Mouse (Mus musculus): Measurements from ENCODE around the gene Fcna. TPM values are rescaled to one million over a fixed set of nuclear protein-coding genes. Genes with fewer than 3 reads are reported as not detected.

The Fcna gene
- 1 to 10 TPM in 1 of 2 experiments, under 1 TPM in 1; 0.79 to 1.7 TPM for total RNA-seq (2023)

DNA sequence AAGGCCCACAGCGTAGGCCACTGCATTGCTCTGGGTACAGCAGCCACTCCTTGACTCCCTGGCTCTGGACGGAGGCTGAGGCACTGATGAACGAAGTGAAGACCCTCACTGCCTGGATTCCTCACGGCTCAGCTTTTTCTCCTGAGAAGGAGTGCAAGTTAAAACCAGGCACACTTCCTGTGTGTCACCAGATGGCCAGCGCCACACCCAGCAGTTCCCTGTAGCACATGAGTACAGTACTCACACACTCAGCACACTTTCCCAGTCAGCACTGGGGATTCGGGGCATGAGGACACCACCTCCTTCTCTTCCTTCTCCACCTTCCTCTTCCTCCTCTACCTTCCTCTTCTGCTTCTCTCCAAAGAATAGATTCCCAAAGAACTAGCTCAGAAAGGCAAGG, at the start of gene Fcna:
Gene Fcna, minus strand, starts transcription at position 220 of the 400 bp plus-strand sequence.

DNA sequence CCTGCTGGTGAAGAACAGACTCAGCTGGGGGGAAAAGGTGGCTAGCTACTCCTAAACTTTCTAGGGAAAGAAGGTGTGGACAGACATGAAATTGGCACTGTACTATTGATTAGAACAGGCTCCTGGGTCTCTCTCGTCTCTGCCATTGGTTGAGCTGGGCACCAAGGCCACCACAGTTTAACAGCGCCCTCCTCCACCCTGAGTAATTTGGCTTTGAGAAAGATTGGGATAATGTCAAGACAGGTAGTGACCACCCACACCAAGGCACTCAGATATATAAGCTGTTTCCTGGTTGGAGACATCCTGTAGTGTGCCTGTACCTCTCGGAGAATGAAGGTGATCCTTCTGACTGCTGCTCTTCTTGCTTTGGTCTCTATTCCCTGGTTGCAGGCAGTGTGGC, 48.7 kb upstream of the Fcna start, which contains the start of gene Lcn6:
Gene Lcn6, plus strand, starts transcription at position 301 of the 400 bp plus-strand sequence.

DNA sequence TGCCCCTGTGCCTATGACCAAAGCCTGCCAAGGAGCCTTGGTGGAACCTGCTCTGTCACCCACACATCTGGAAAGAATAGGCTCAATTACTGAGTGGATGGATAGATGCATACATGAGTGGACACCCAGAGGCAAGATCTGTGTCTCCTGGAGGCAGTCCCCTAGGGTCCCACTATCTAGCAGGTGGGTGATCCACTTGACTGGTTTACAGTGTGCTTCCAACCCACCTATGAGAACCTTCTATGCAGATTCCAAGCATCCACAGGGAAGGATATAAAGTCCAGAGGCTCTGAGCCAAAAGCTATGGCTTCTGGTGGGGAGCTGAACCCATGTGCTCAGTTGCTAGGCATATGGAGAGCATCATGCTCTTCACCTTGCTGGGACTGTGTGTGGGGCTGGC, 29.8 kb upstream of the Fcna start, which contains the start of gene Lcn5:
Gene Lcn5, plus strand, starts transcription at position 301 of the 400 bp plus-strand sequence.

DNA sequence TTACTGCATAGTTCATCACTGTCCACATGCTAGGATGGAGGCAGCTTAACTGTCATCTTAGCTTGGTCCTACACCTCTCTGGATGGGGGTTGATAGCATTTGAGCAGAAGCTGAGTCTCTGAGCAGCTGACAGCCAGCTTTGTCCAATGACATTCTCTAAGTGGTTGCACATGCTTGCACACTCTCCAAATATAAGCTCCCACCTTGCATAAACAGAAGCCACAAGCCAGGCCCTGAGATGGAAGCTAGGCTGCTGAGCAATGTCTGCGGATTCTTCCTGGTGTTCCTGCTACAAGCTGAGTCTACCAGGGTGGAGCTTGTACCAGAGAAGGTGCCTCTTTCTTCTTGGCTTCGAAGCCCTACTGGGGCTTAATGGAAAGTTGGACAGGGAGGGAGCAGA, 25.1 kb upstream of the Fcna start, which contains the start of gene Lcn8:
Gene Lcn8, plus strand, starts transcription at position 219 of the 400 bp plus-strand sequence.

DNA sequence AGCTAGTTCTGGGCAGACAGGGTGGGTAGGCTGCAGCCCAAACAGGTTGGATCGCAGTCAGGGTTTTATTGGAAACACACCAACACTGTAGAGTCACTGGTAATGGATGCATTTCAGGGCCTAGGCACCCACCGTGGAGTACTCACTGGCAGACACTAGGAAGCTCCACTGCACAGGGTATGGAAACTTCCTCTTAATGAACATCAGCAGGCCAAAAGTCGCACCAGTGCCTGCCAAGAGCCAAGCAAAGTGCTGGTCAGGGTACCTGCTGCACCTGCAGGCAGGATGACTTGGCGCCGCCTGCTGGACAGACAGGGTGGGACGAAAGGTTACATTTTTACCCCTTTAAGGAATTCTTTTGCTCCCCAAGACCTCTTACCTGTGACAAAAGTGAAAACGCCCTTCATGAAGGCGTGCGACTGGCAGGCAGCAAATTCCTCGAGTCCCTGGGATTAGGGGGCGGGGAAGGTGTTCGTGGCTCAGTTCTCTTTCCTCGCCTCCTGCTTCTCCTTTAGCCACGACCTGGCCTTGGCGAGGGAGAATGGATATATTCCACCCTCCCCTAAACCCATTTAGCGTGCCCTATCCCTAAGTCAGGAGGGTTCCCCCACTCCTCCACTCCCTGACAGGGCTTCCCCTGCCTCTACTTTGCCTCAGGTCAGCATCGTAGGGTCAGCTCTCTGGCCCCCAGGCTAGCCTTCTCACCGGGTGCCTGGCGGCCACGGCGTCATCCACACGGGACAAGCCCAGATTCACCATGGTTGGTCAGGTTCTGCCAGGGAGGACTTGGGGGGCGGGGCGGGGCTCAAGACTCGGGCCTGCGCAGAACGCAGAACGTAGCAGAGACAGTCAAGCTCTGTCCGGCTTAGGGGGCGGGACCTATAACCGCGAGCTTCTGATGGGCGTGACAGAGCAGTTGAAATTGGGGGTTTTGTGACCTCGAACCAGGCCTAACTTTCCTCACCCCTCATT, 6.3 kb downstream of the Fcna start, which contains the start of gene Tmem141:
Gene Tmem141, minus strand, starts transcription at position 777 of the 972 bp plus-strand sequence.

DNA sequence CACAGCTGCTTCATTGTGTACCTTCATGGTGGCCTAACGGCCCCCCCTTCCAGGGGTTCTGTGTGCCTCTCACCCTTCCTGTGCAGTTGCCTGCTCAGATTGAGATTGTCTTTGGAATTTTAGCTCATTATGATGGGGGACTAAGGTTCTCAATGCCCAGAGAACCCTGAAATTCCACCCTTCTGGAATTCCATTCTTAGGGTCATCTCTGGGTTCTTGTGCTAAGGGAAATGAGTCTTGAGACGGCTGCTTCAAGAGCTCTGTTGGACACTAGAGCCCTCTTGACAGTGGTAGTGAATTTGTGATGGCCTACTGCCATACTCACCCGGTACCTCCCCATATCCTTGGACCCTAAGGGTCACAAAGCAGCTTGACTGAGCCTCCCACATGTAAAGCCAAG, 10.3 kb downstream of the Fcna start, which contains the start of gene Ccdc183:
Gene Ccdc183, minus strand, starts transcription at position 101 of the 400 bp plus-strand sequence.

DNA sequence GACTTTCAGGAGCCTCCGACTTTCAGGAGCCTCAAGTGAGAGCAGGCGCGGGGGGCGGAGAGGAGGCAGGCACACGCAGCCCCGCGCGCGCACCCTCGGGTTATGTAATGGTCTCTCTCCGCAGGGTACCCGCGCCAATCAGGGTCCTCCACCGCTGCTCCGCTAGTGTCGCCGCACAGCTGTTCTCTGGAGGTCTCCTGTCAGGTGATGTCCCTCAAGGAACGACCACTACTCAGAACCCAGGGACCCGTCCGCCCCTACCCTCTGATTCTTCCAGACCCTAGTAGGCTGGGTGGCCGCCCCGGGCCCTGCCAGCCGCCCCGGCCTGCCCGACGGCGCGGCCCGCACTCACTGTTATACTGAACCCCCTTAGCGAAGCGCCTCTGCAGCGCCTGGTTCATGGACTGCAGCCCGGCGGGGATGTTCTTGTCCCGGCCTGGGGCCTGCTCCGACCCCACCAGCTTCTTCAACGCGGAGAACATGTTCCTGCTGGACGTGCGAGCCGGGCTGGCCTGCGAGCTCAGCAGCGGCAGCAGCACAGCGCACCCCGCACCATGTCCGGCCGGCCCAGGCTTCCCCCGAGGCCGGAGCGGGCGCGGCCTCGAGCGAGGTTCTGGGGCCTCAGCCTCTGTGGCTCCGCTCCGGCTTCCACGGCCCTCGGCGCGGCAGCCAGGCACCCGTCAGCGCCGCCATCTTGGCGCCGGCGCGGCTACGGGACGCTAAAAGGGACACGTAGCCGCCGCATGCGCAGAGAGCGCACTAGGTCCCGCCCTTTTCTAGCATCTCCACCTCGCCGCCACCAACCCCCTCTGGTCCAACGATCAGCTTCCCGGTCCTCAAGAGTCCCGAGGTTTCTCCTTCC, 19.8 kb downstream of the Fcna start, which contains the start of gene Rabl6:
Gene Rabl6, minus strand, starts transcription at position 761 of the 862 bp plus-strand sequence.

DNA sequence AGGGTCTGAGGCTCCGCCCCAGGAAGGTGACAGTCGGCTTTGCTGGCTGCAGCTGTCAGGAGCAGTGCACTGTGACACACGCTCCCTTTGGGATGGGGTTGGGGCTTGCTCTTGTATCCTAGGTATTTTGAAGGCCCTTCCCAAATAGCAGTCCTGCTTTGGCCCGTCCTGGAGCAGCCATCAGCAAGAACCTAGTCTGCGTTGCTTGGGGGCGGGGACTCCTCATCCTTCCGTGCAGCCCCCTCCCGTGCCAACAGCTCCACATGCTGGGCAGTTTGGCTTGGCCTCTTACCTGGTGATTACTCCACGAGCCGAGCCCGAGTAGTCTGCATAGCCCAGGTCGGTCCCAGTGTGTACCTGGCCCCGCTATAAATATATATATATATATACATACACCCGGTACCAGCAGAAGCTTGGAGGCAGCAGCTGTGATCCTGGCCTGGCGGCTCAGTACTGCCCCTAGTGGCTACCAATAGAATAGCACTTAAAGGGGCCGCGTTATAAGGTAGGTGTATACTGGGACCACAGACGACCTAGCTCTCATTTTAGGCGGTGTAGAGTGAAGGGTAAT, 46.5 kb downstream of the Fcna start, which contains the start of gene Ajm1:
Gene Ajm1, minus strand, starts transcription at position 464 of the 571 bp plus-strand sequence.

Other genes starting within 250 kb of the Fcna start
- not detected for gene Entpd2, start 232.2 kb downstream of the Fcna start, total RNA-seq (2023)
- 1 to 10 TPM in 1 of 2 experiments, not detected in 1; 1.0 TPM for gene Npdc1, start 228.7 kb downstream of the Fcna start, total RNA-seq (2023)
- gene Fut7, start 204.8 kb downstream of the Fcna start, total RNA-seq (2023): 10 to 100 TPM; 20.7 to 24.1 TPM
- gene Abca2, start 199.3 kb downstream of the Fcna start, total RNA-seq (2023): 10 to 100 TPM; 21.7 to 22.3 TPM
- gene Clic3, start 171.2 kb downstream of the Fcna start, total RNA-seq (2023): not detected
- 10 to 100 TPM; 47.2 to 49.2 TPM for gene Paxx, start 166.9 kb downstream of the Fcna start, total RNA-seq (2023)
- gene Ptgds, start 158.0 kb downstream of the Fcna start, total RNA-seq (2023): not detected
- not detected for gene Lcn12, start 134.1 kb downstream of the Fcna start, total RNA-seq (2023)
- 10 to 100 TPM; 25.2 to 34.4 TPM for gene Fbxw5, start 127.3 kb downstream of the Fcna start, total RNA-seq (2023)
- gene C8g, start 126.3 kb downstream of the Fcna start, total RNA-seq (2023): under 1 TPM in 1 of 2 experiments, not detected in 1; 0.95 TPM
- gene Traf2, start 81.1 kb downstream of the Fcna start, total RNA-seq (2023): 10 to 100 TPM; 21.7 to 24.5 TPM
- gene Edf1, start 70.2 kb downstream of the Fcna start, total RNA-seq (2023): 100 to 1,000 TPM in 1 of 2 experiments, 10 to 100 TPM in 1; 97.5 to 101 TPM
- gene Mamdc4, start 53.2 kb downstream of the Fcna start, total RNA-seq (2023): under 1 TPM; 0.51 to 0.99 TPM
- 1 to 10 TPM; 8.1 to 8.8 TPM for gene Phpt1, start 52.8 kb downstream of the Fcna start, total RNA-seq (2023)
- gene Ajm1, start 46.3 kb downstream of the Fcna start, total RNA-seq (2023): not detected
- 10 to 100 TPM; 34.0 to 41.8 TPM for gene Rabl6, start 19.5 kb downstream of the Fcna start, total RNA-seq (2023)
- gene Ccdc183, start 10.4 kb downstream of the Fcna start, total RNA-seq (2023): not detected
- 1 to 10 TPM; 5.3 to 5.9 TPM for gene Tmem141, start 6.0 kb downstream of the Fcna start, total RNA-seq (2023)
- not detected for gene Lcn8, start 25.1 kb upstream of the Fcna start, total RNA-seq (2023)
- gene Lcn5, start 29.9 kb upstream of the Fcna start, total RNA-seq (2023): not detected
- not detected for gene Lcn6, start 48.8 kb upstream of the Fcna start, total RNA-seq (2023)
- gene Lcn10, start 54.7 kb upstream of the Fcna start, total RNA-seq (2023): not detected
- gene Obp2a, start 72.0 kb upstream of the Fcna start, total RNA-seq (2023): not detected
- 1 to 10 TPM; 3.2 to 6.8 TPM for gene Bmyc, start 78.7 kb upstream of the Fcna start, total RNA-seq (2023)
- gene Obp2b, start 109.0 kb upstream of the Fcna start, total RNA-seq (2023): not detected
- not detected for gene Lcn3, start 137.5 kb upstream of the Fcna start, total RNA-seq (2023)
- not detected for gene Lcn11, start 149.0 kb upstream of the Fcna start, total RNA-seq (2023)
- gene Gm13539, start 154.2 kb upstream of the Fcna start, total RNA-seq (2023): not detected
- not detected for gene Glt6d1, start 187.8 kb upstream of the Fcna start, total RNA-seq (2023)
- not detected for gene Lcn9, start 195.1 kb upstream of the Fcna start, total RNA-seq (2023)
- not detected for gene Sohlh1, start 219.2 kb upstream of the Fcna start, total RNA-seq (2023)
- not detected for gene Kcnt1, start 235.7 kb upstream of the Fcna start, total RNA-seq (2023)